Mouse (Mus musculus) left cerebral cortex, postnatal 25 days (tissue): ENCODE data around the gene Pax8. TPM values are rescaled to one million over a fixed set of nuclear protein-coding genes. Genes with fewer than 3 reads are reported as not detected.

Experiments
- DNase-seq, 2 experiments: peaks; one replicate each; pipeline ENCODE4 v3.0.0; 2022; ENCODE audit warnings: low spot score in 2 of 2, mixed read lengths in 1 of 2
- intact Hi-C: fragments of 180-260 bp; cut with DNase I; formaldehyde crosslinking; loops from one replicate; pipeline ENCODE4 v1.15.1; 2025
- total RNA-seq, 2 experiments: library from RNA; stranded (reverse); gene quantifications; 2 replicates each; pipeline ENCODE4 v1.2.3; 2021

Pax8 gene
- total RNA-seq, 2 experiments from 2014 or later = not detected

DNA sequence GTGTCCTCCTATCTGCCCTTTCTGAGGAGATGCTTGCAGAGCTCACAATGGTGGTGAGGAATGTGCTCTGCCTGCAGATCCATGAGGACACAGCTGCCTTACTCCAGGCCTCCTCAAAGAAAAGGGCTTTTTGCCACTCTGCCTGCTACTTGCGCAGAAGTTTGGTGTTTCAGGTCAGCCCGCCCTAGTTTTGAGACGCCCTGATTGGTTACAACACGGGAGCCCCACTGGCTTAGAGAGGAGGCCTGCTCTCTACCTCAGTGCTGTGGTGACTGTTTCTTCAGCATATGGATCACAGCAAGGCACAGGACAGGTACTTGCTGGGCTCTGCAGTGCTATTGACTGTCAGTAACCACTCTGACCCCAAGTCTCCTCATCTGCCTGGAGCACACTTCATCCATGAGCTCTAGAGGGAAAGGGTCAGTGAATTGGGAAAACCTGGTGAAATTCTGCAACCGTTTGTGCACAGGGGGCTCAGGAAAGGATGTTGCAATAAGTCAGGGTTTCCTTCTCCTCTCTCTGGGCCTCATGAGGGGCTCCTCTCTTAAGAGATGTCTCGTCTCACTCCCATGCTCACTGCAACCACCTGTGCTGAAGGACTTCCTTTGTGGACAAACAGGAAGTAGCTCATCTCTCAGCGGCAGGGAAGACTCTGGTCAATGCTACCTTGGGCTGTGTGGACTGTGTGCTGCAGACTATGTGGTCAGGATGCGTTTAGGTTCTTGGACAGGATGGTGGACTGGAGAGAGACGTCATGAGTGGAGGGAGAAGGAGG, 92.8 kb downstream of the Pax8 start:
- intact Hi-C loops = no loop called here

DNA sequence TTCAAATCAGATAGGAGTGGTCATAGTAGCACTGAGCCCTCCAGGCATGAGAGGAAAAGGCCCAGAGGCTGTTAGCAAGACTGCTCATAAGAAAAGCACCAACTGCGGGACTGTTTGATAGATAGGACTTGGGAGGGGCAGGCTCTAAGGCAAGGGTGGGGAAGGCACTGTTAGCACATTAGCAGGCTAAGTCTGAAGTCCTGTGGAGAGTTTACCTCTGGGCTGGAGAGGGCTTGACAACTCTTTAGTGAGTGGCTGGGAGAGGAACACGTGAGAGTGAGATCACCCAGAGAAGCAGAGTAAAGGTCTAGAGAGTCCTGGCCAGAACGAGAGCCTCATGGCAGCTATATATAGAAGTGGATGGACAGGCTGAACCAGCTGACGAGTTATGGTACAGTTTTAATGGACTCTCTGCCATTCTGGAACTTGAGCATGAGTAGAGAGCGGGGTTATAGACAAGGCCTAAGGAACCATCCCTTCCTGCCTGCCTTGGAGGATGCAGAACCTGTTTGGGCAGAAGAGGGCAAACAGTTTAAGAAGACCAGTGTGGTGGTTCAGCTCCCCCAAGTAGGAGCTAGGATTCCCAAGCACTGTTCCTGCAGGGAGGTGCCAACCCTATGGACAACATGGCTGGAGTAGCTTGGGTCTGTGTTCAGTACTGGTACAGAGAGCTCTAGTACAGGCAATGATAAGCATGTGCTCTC, 96.5 kb downstream of the Pax8 start:
- intact Hi-C loops = no loop called here
- DNase-seq = no peak

More for the DNA sequence above, 92.8 kb downstream of the Pax8 start:
- DNase-seq = no peak

Other genes starting within 250 kb of the Pax8 start
- gene Il1f5, start 198.6 kb downstream of the Pax8 start, total RNA-seq = under 1 TPM in 1 of 2 experiments, not detected in 1; 0.23 TPM
- not detected for gene Il1f10, start 184.4 kb downstream of the Pax8 start, total RNA-seq
- gene Il1rn, start 138.7 kb downstream of the Pax8 start, total RNA-seq = not detected
- 1 to 10 TPM; 1.1 to 1.6 TPM for gene Psd4, start 108.0 kb downstream of the Pax8 start, total RNA-seq